Mouse (Mus musculus): Measurements from ENCODE around the gene Mast4.
"Not testable (repeated sequence)": the region's sequence is repeated elsewhere in the genome, so short reads cannot be mapped to it uniquely, and the experiment has no call there.

Gene Mast4

GRCm38 (mm10) chr13:103334392-103334686, at the start of gene Mast4:
Mast4 (minus strand) TSS chr13:103334497.
- peak; percentile 13 for DNase-seq (ENCODE audit: low read depth, low spot score)

GRCm38 (mm10) chr13:103374495-103374894, 40.2 kb upstream of the Mast4 start:
- DNase-seq (ENCODE audit: low read depth, low spot score) = no peak

- no peak for DNase-seq (ENCODE audit: low read depth, low spot score)
These were observed 34.9 kb upstream of the Mast4 start for GRCm38 (mm10) chr13:103369194-103369593.

- no peak for DNase-seq (ENCODE audit: low read depth, low spot score)
These were observed 28.9 kb upstream of the Mast4 start for GRCm38 (mm10) chr13:103363181-103363580.

- DNase-seq (ENCODE audit: low read depth, low spot score) = not testable (repeated sequence)
These were observed 23.1 kb upstream of the Mast4 start for GRCm38 (mm10) chr13:103357415-103357814.

- DNase-seq (ENCODE audit: low read depth, low spot score) = not testable (repeated sequence)
These were observed 22.6 kb upstream of the Mast4 start for GRCm38 (mm10) chr13:103356909-103357308.

GRCm38 (mm10) chr13:103354737-103355136, 20.4 kb upstream of the Mast4 start:
- DNase-seq (ENCODE audit: low read depth, low spot score) = no peak

- DNase-seq (ENCODE audit: low read depth, low spot score) = no peak
These were observed 10.5 kb upstream of the Mast4 start for GRCm38 (mm10) chr13:103344749-103345148.

GRCm38 (mm10) chr13:103344006-103344720, 9.9 kb upstream of the Mast4 start:
- no peak for DNase-seq (ENCODE audit: low read depth, low spot score)

- DNase-seq (ENCODE audit: low read depth, low spot score) = no peak
These were observed 6.7 kb upstream of the Mast4 start for GRCm38 (mm10) chr13:103341031-103341430.

GRCm38 (mm10) chr13:103338616-103339015, 4.3 kb upstream of the Mast4 start:
- DNase-seq (ENCODE audit: low read depth, low spot score) = no peak

- no peak for DNase-seq (ENCODE audit: low read depth, low spot score)
These were observed 1.9 kb upstream of the Mast4 start for GRCm38 (mm10) chr13:103336237-103336636.

- no peak for DNase-seq (ENCODE audit: low read depth, low spot score)
These were observed 594 bp upstream of the Mast4 start for GRCm38 (mm10) chr13:103334723-103335458.

GRCm38 (mm10) chr13:103333601-103334391, 501 bp downstream of the Mast4 start:
- no peak for DNase-seq (ENCODE audit: low read depth, low spot score)

- DNase-seq (ENCODE audit: low read depth, low spot score) = no peak
These were observed 1.1 kb downstream of the Mast4 start for GRCm38 (mm10) chr13:103333153-103333552.

GRCm38 (mm10) chr13:103332731-103333130, 1.6 kb downstream of the Mast4 start:
- DNase-seq (ENCODE audit: low read depth, low spot score) = no peak

GRCm38 (mm10) chr13:103331096-103331495, 3.2 kb downstream of the Mast4 start:
- DNase-seq (ENCODE audit: low read depth, low spot score) = no peak

GRCm38 (mm10) chr13:103328299-103328698, 6.0 kb downstream of the Mast4 start:
- no peak for DNase-seq (ENCODE audit: low read depth, low spot score)

GRCm38 (mm10) chr13:103327843-103328242, 6.5 kb downstream of the Mast4 start:
- no peak for DNase-seq (ENCODE audit: low read depth, low spot score)

GRCm38 (mm10) chr13:103326186-103326585, 8.1 kb downstream of the Mast4 start:
- DNase-seq (ENCODE audit: low read depth, low spot score) = no peak

- DNase-seq (ENCODE audit: low read depth, low spot score) = no peak
These were observed 14.4 kb downstream of the Mast4 start for GRCm38 (mm10) chr13:103319881-103320280.

GRCm38 (mm10) chr13:103319317-103319716, 15.0 kb downstream of the Mast4 start:
- no peak for DNase-seq (ENCODE audit: low read depth, low spot score)
